In genomic region chr11:37424312-37425169, GRCm38 (mm10) we compare ENCODE assay signal across 30 mouse cellular contexts.
A peak's percentile ranks its signal among the peaks of the same experiment; 100 is the strongest.
DNase-seq lines count a peak whose midpoint lies in the region; ATAC-seq lines count a peak whose summit lies in the region.
"Had no signal": no experiment of that assay in that cellular context is flagged by ENCODE, and none has a peak within 500 bp of the region (broad histone marks: within the 10 kb centered on the region; RNA-seq: fewer than 3 reads in every experiment).

No protein-coding gene starts in this region.

- peak; percentile 6 for DNase-seq in embryonic facial prominence, embryonic 11.5 days (ENCODE audit: low spot score)
- DNase-seq in embryonic facial prominence, embryonic 10.5 days (ENCODE audit: low spot score): no peak
- DNase-seq in midbrain, embryonic 10.5 days (ENCODE audit: low spot score): no peak
- DNase-seq in midbrain, embryonic 14.5 days: peak; percentile 31
- no peak for DNase-seq in left cerebral cortex, adult 11 months (ENCODE audit: low spot score)
- no peak for DNase-seq in ovary, adult 18-20 months (ENCODE audit: low spot score)
- DNase-seq: adrenal gland, postnatal 25 days; cerebellum, adult 18-20 months; cerebellum, postnatal 14 days; gastrocnemius, postnatal 36 days; heart, adult 18-20 months; heart, postnatal 36 days; kidney, adult 2 months; kidney, postnatal 4 days; liver, embryonic 13.5 days; lung, adult 18-20 months; right cerebral cortex, postnatal 14 days had no signal

- H3K4me3 ChIP-seq in embryonic facial prominence, embryonic 11.5 days (ENCODE audit: low read depth, low read length): no peak overlapping the region
- H3K4me3 ChIP-seq in embryonic facial prominence, embryonic 10.5 days: no peak overlapping the region
- H3K4me3 ChIP-seq in midbrain, embryonic 13.5 days (replicated peaks): no peak overlapping the region
- H3K4me3 ChIP-seq in midbrain, embryonic 10.5 days: no peak overlapping the region
- no peak overlapping the region for H3K4me3 ChIP-seq in midbrain, embryonic 14.5 days (replicated peaks; ENCODE audit: low read depth, low read length)
- H3K4me3 ChIP-seq: embryonic facial prominence, embryonic 15.5 days; hindbrain, embryonic 12.5 days; intestine, embryonic 15.5 days; limb, embryonic 10.5 days; limb, embryonic 15.5 days; liver, embryonic 13.5 days; myocyte; neural tube, embryonic 12.5 days had no signal

- no peak overlapping the region for H3K9ac ChIP-seq in embryonic facial prominence, embryonic 11.5 days (replicated peaks; ENCODE audit: low read length)
- H3K9ac ChIP-seq in midbrain, embryonic 13.5 days (replicated peaks): no peak overlapping the region
- H3K9ac ChIP-seq in midbrain, embryonic 14.5 days (replicated peaks; ENCODE audit: low read length): no peak overlapping the region
- H3K9ac ChIP-seq: embryonic facial prominence, embryonic 15.5 days; hindbrain, embryonic 12.5 days; intestine, embryonic 15.5 days; limb, embryonic 15.5 days; liver, embryonic 13.5 days; neural tube, embryonic 12.5 days had no signal

- H3K9me3 ChIP-seq in embryonic facial prominence, embryonic 11.5 days (replicated peaks; ENCODE audit: control insufficient read depth, low read length): no peaks in the 10 kb centered on the region
- no peaks in the 10 kb centered on the region for H3K9me3 ChIP-seq in embryonic facial prominence, embryonic 10.5 days
- no peaks in the 10 kb centered on the region for H3K9me3 ChIP-seq in midbrain, embryonic 13.5 days
- H3K9me3 ChIP-seq in midbrain, embryonic 10.5 days (replicated peaks): no peaks in the 10 kb centered on the region
- no peaks in the 10 kb centered on the region for H3K9me3 ChIP-seq in midbrain, embryonic 14.5 days (ENCODE audit: control insufficient read depth, low read length)
- H3K9me3 ChIP-seq: embryonic facial prominence, embryonic 15.5 days; hindbrain, embryonic 12.5 days; intestine, embryonic 15.5 days; limb, embryonic 10.5 days; limb, embryonic 15.5 days; liver, embryonic 13.5 days; neural tube, embryonic 12.5 days had no signal

- 36% methylated on average over 5 of the region's 5 CpGs for WGBS in embryonic facial prominence, embryonic 11.5 days
- WGBS in embryonic facial prominence, embryonic 10.5 days: 49% methylated on average over 5 of the region's 5 CpGs
- WGBS in midbrain, embryonic 13.5 days: 10% methylated on average over 5 of the region's 5 CpGs
- 34% methylated on average over 5 of the region's 5 CpGs for WGBS in midbrain, embryonic 10.5 days
- 5% methylated on average over 5 of the region's 5 CpGs for WGBS in midbrain, embryonic 14.5 days

- H3K4me2 ChIP-seq in embryonic facial prominence, embryonic 11.5 days (ENCODE audit: low read depth, low read length): no peak overlapping the region
- H3K4me2 ChIP-seq in midbrain, embryonic 13.5 days (replicated peaks): no peak overlapping the region
- H3K4me2 ChIP-seq in midbrain, embryonic 14.5 days (ENCODE audit: low read length): no peak overlapping the region
- H3K4me2 ChIP-seq: embryonic facial prominence, embryonic 15.5 days; heart, embryonic 11.5 days; hindbrain, embryonic 12.5 days; intestine, embryonic 15.5 days; limb, embryonic 15.5 days; liver, embryonic 13.5 days; neural tube, embryonic 12.5 days had no signal

- no peak for ATAC-seq in embryonic facial prominence, embryonic 11.5 days (replicated peaks; ENCODE audit: insufficient number of reproducible peaks, low FRiP score, low TSS enrichment, low read depth)
- peak; percentile 45; the same call in 1 of the 2 replicates for ATAC-seq in midbrain, embryonic 13.5 days
- no peak for ATAC-seq in midbrain, embryonic 14.5 days (ENCODE audit: low FRiP score, low TSS enrichment)
- ATAC-seq: hindbrain, postnatal 0 days; intestine, embryonic 15.5 days; lung, postnatal 0 days had no signal

- H3K36me3 ChIP-seq in embryonic facial prominence, embryonic 11.5 days (replicated peaks; ENCODE audit: control insufficient read depth, insufficient read depth, low read depth, low read length): no peaks in the 10 kb centered on the region
- H3K36me3 ChIP-seq in embryonic facial prominence, embryonic 10.5 days (replicated peaks): no peaks in the 10 kb centered on the region
- no peaks in the 10 kb centered on the region for H3K36me3 ChIP-seq in midbrain, embryonic 13.5 days
- no peaks in the 10 kb centered on the region for H3K36me3 ChIP-seq in midbrain, embryonic 10.5 days
- H3K36me3 ChIP-seq in midbrain, embryonic 14.5 days (ENCODE audit: control insufficient read depth, insufficient read depth, low read length): no peaks in the 10 kb centered on the region
- H3K36me3 ChIP-seq: embryonic facial prominence, embryonic 15.5 days; hindbrain, embryonic 12.5 days; intestine, embryonic 15.5 days; limb, embryonic 10.5 days; limb, embryonic 15.5 days; liver, embryonic 13.5 days; neural tube, embryonic 12.5 days had no signal

- H3K27me3 ChIP-seq in embryonic facial prominence, embryonic 11.5 days (ENCODE audit: control insufficient read depth, insufficient read depth, low read length): no peaks in the 10 kb centered on the region
- no peaks in the 10 kb centered on the region for H3K27me3 ChIP-seq in embryonic facial prominence, embryonic 10.5 days (replicated peaks; ENCODE audit: low read depth, poor library complexity, severe bottlenecking)
- H3K27me3 ChIP-seq in midbrain, embryonic 13.5 days: peaks cover 5% of the 10 kb centered on the region
- H3K27me3 ChIP-seq in midbrain, embryonic 10.5 days (ENCODE audit: low read depth, poor library complexity, severe bottlenecking): peaks cover 4% of the 10 kb centered on the region; the same call in 1 of the 2 replicates
- H3K27me3 ChIP-seq in midbrain, embryonic 14.5 days (ENCODE audit: control insufficient read depth, insufficient read depth, low read length): 0 out of 2 replicates have a peak, but pooled peaks cover 4% of the 10 kb centered on the region
- H3K27me3 ChIP-seq: embryonic facial prominence, embryonic 15.5 days; hindbrain, embryonic 12.5 days; intestine, embryonic 15.5 days; limb, embryonic 15.5 days; liver, embryonic 13.5 days; neural tube, embryonic 12.5 days had no signal

- H3K4me1 ChIP-seq in embryonic facial prominence, embryonic 11.5 days (ENCODE audit: control insufficient read depth, insufficient read depth, low read length): no peaks in the 10 kb centered on the region
- peaks cover 7% of the 10 kb centered on the region; the same call in 1 of the 2 replicates for H3K4me1 ChIP-seq in embryonic facial prominence, embryonic 10.5 days
- peaks cover 9% of the 10 kb centered on the region; the same call in 1 of the 2 replicates for H3K4me1 ChIP-seq in midbrain, embryonic 13.5 days (replicated peaks)
- peaks cover 17% of the 10 kb centered on the region for H3K4me1 ChIP-seq in midbrain, embryonic 10.5 days
- H3K4me1 ChIP-seq in midbrain, embryonic 14.5 days (ENCODE audit: control insufficient read depth, insufficient read depth, low read length): no peaks in the 10 kb centered on the region; the same call in 1 of the 2 replicates
- H3K4me1 ChIP-seq: embryonic facial prominence, embryonic 15.5 days; intestine, embryonic 15.5 days; limb, embryonic 10.5 days; limb, embryonic 15.5 days; liver, embryonic 13.5 days; neural tube, embryonic 12.5 days had no signal

- H3K27ac ChIP-seq in embryonic facial prominence, embryonic 11.5 days (replicated peaks; ENCODE audit: low read depth, low read length): no peak overlapping the region
- H3K27ac ChIP-seq in embryonic facial prominence, embryonic 10.5 days (replicated peaks): no peak overlapping the region
- no peak overlapping the region for H3K27ac ChIP-seq in midbrain, embryonic 13.5 days
- H3K27ac ChIP-seq in midbrain, embryonic 10.5 days (replicated peaks): no peak overlapping the region
- H3K27ac ChIP-seq in midbrain, embryonic 14.5 days (replicated peaks; ENCODE audit: low read depth, low read length): no peak overlapping the region
- H3K27ac ChIP-seq: embryonic facial prominence, embryonic 15.5 days; hindbrain, embryonic 12.5 days; hindbrain, postnatal 0 days; intestine, embryonic 15.5 days; kidney, postnatal 0 days; limb, embryonic 10.5 days; limb, embryonic 15.5 days; liver, embryonic 13.5 days; macrophage; neural tube, embryonic 12.5 days had no signal

Comparison
In these comparisons a context has a peak if more than half of its experiments do, and no peak if none do; other contexts are left out.
1. DNase-seq: peak in embryonic facial prominence, embryonic 11.5 days (single experiment) and midbrain, embryonic 14.5 days (single experiment); none in embryonic facial prominence, embryonic 10.5 days (single experiment), midbrain, embryonic 10.5 days (single experiment), left cerebral cortex, adult 11 months (single experiment) and ovary, adult 18-20 months (single experiment).